Mouse (Mus musculus): ENCODE data around the gene Ror1.

GRCm38 (mm10) chr4:100393374-100394061 lies 297.9 kb downstream of the Ror1 start:
- TF ChIP-seq CTCF (IDR thresholded peaks at IDR 0.05; ENCODE audit: insufficient read depth, low read length) (no peak), POLR2A (IDR thresholded peaks at IDR 0.05; ENCODE audit: borderline replicate concordance, extremely low read depth, low read depth, low read length) (no peak)

Data from lung, adult 2 months (tissue).